In the genomic region with DNA sequence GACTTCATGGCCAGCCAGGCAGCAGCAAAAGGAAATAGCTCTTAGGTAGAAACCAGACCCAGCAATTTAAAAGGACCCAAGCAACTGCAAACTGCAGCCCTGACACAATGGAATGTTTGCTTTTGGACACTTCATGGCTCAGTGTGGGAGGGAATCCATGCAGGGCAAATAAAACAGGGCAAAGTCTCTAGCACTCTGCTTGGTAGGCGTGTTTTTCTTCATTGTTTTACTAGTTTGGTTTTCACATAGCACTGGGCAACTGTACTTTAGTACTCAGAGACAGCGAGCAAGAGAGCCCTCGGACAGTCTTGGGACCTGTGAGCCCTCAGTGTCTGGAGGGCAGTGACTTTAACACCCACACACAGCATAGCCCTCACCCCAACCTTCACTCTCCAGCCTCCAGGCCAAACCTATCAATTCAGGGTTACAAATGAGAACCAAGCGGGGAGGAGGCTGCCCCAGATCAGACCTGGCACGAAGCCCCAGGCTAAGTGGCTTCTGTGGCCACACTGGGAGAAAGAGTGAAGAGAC, we compare ENCODE assay signal across 8 mouse cellular contexts. TPM values are rescaled to one million over a fixed set of nuclear protein-coding genes. Genes with fewer than 3 reads are reported as not detected.
DNase-seq lines count a peak whose midpoint lies in the region; ATAC-seq lines count a peak whose summit lies in the region.

No protein-coding gene starts in this region.

- peak overlapping the region; percentile 45 for H3K4me2 ChIP-seq in lung, embryonic 15.5 days

- H3K27me3 ChIP-seq in embryonic facial prominence, embryonic 10.5 days (replicated peaks; ENCODE audit: low read depth, poor library complexity, severe bottlenecking), result no peaks in the 10 kb centered on the region
- no peaks in the 10 kb centered on the region for H3K27me3 ChIP-seq in lung, embryonic 15.5 days

- peak overlapping the region; percentile 28; the same call in 1 of the 2 replicates for H3K4me3 ChIP-seq in embryonic facial prominence, embryonic 10.5 days
- no peak overlapping the region for H3K4me3 ChIP-seq in lung, embryonic 15.5 days

- peaks cover 65% of the 10 kb centered on the region for H3K4me1 ChIP-seq in embryonic facial prominence, embryonic 10.5 days
- H3K4me1 ChIP-seq in lung, embryonic 15.5 days, result peaks cover 72% of the 10 kb centered on the region

- H3K9me3 ChIP-seq in embryonic facial prominence, embryonic 10.5 days, result no peaks in the 10 kb centered on the region
- H3K9me3 ChIP-seq in lung, embryonic 15.5 days, result no peaks in the 10 kb centered on the region

- DNase-seq in Muller cell, postnatal 12 days (ENCODE audit: inconsistent ontology term), result peak; percentile 66
- DNase-seq in embryonic facial prominence, embryonic 10.5 days (ENCODE audit: low spot score), result no peak
- DNase-seq in kidney, adult 8-10 months, result peak; percentile 67 to 83
- DNase-seq in right cerebral cortex, postnatal 4 days, result no peak
- no peak for DNase-seq in MN1 (ENCODE audit: low spot score)
- DNase-seq in embryo, embryonic 10.5 days (ENCODE audit: low spot score), result no peak
- DNase-seq in gastrocnemius, postnatal 36 days, result no peak

- peak overlapping the region; percentile 77 for H3K27ac ChIP-seq in embryonic facial prominence, embryonic 10.5 days (replicated peaks)
- peak overlapping the region; percentile 98 for H3K27ac ChIP-seq in lung, embryonic 15.5 days

- H3K9ac ChIP-seq in lung, embryonic 15.5 days, result 0 out of 2 replicates have a peak overlapping the region, but pooled peaks have one; percentile 11

- peaks cover 38% of the 10 kb centered on the region for H3K36me3 ChIP-seq in embryonic facial prominence, embryonic 10.5 days (replicated peaks)
- H3K36me3 ChIP-seq in lung, embryonic 15.5 days, result peaks cover 5% of the 10 kb centered on the region; the same call in 1 of the 2 replicates

- peak; percentile 58 for ATAC-seq in lung, embryonic 15.5 days (ENCODE audit: borderline replicate concordance, extremely low read depth, low FRiP score, low TSS enrichment)

- 59% methylated on average over 5 of the region's 5 CpGs for WGBS in embryonic facial prominence, embryonic 10.5 days
- WGBS in lung, embryonic 15.5 days, result 30% methylated on average over 5 of the region's 5 CpGs

- intact Hi-C loops in gastrocnemius, postnatal 36 days (cut with DNase I), result no loop called here

RNA-seq across cellular contexts. Expression of gene Szrd1, which starts 8.0 kb away (rescaled TPM):
- 37.4 and 39.0 TPM in 2 replicates for polyA plus RNA-seq in embryonic facial prominence, embryonic 10.5 days (2016; fragmentation: Nextera tagmentation; extraction: Ambion mirVana)
- polyA plus RNA-seq in lung, embryonic 15.5 days (2015; fragmentation: Nextera tagmentation; extraction: Ambion mirVana), result 43.2 and 48.7 TPM in 2 replicates
- 100 to 1,000 TPM; 141 to 150 TPM for total RNA-seq in gastrocnemius, postnatal 36 days (2021)

RNA-seq across cellular contexts. Expression of gene Fbxo42, which starts 16.1 kb away (rescaled TPM):
- polyA plus RNA-seq in embryonic facial prominence, embryonic 10.5 days (2016; fragmentation: Nextera tagmentation; extraction: Ambion mirVana), result 29.3 and 30.6 TPM in 2 replicates
- 19.1 and 22.5 TPM in 2 replicates for polyA plus RNA-seq in lung, embryonic 15.5 days (2015; fragmentation: Nextera tagmentation; extraction: Ambion mirVana)
- total RNA-seq in gastrocnemius, postnatal 36 days (2021), result 1 to 10 TPM; 8.8 to 9.8 TPM

RNA-seq across cellular contexts. Expression of gene Spata21, which starts 43.5 kb away (rescaled TPM):
- 0.05 and 0.11 TPM in 2 replicates for polyA plus RNA-seq in embryonic facial prominence, embryonic 10.5 days (2016; fragmentation: Nextera tagmentation; extraction: Ambion mirVana)
- 0.16 and 0.62 TPM in 2 replicates for polyA plus RNA-seq in lung, embryonic 15.5 days (2015; fragmentation: Nextera tagmentation; extraction: Ambion mirVana)
- not detected for total RNA-seq in gastrocnemius, postnatal 36 days (2021)

RNA-seq across cellular contexts. Expression of gene Necap2, which starts 53.4 kb away (rescaled TPM):
- polyA plus RNA-seq in embryonic facial prominence, embryonic 10.5 days (2016; fragmentation: Nextera tagmentation; extraction: Ambion mirVana), result 65.6 and 69.4 TPM in 2 replicates
- 102 and 110 TPM in 2 replicates for polyA plus RNA-seq in lung, embryonic 15.5 days (2015; fragmentation: Nextera tagmentation; extraction: Ambion mirVana)
- 10 to 100 TPM; 13.3 to 15.3 TPM for total RNA-seq in gastrocnemius, postnatal 36 days (2021)

Comparison
In these comparisons a context has a peak if more than half of its experiments do, and no peak if none do; other contexts are left out.
1. DNase-seq: peak in Muller cell, postnatal 12 days (single experiment) and kidney, adult 8-10 months (2 of 2); none in embryonic facial prominence, embryonic 10.5 days (single experiment), right cerebral cortex, postnatal 4 days (single experiment), MN1 (single experiment), embryo, embryonic 10.5 days (single experiment) and gastrocnemius, postnatal 36 days (0 of 2).